Comparison of ENCODE assay signal across 8 mouse cellular contexts in genomic region chr11:55468611-55469047, GRCm38 (mm10). TPM values are rescaled to one million over a fixed set of nuclear protein-coding genes. Genes with fewer than 3 reads are reported as not detected.
DNase-seq lines count a peak whose midpoint lies in the region; ATAC-seq and TF ChIP-seq lines count a peak whose summit lies in the region.

No protein-coding gene starts in this region.

- no peak for DNase-seq in left cerebral cortex, adult 2 months (ENCODE audit: extremely low spot score in 1 of 2, low spot score in 2 of 2)
- DNase-seq in left cerebral cortex, adult 8-10 months (ENCODE audit: low spot score in 2 of 2) = no peak
- DNase-seq in forebrain, embryonic 14.5 days (ENCODE audit: low spot score) = no peak
- DNase-seq in cerebellum, adult 8-10 months = no peak
- DNase-seq in kidney, postnatal 10 days = no peak

- TF ChIP-seq CTCF in left cerebral cortex, adult 2 months (IDR thresholded peaks at IDR 0.05) = no peak
- no peak for TF ChIP-seq CTCF in bone marrow macrophage, adult 2 months (IDR thresholded peaks at IDR 0.05; ENCODE audit: low read depth, low read length)
- TF ChIP-seq CTCF in small intestine, adult 2 months (IDR thresholded peaks at IDR 0.05; ENCODE audit: extremely low read depth, insufficient read length, insufficient replicate concordance, low read depth, low read length) = no peak

- TF ChIP-seq POLR2A in bone marrow macrophage, adult 2 months (IDR thresholded peaks at IDR 0.05; ENCODE audit: borderline replicate concordance, low read depth, low read length) = no peak
- no peak for TF ChIP-seq POLR2A in small intestine, adult 2 months (IDR thresholded peaks at IDR 0.05; ENCODE audit: low read depth, low read length)

- peak overlapping the region; percentile 62 for H3K9ac ChIP-seq in forebrain, embryonic 14.5 days (ENCODE audit: low read length)
- peak overlapping the region; percentile 83 for H3K9ac ChIP-seq in liver, embryonic 12.5 days

- H3K27me3 ChIP-seq in forebrain, embryonic 14.5 days (replicated peaks; ENCODE audit: control insufficient read depth, insufficient read depth, low read length) = no peaks in the 10 kb centered on the region
- H3K27me3 ChIP-seq in liver, embryonic 12.5 days (replicated peaks) = no peaks in the 10 kb centered on the region
- no peaks in the 10 kb centered on the region for H3K27me3 ChIP-seq in small intestine, adult 2 months (ENCODE audit: control insufficient read depth, insufficient read depth, low read length)

- H3K4me2 ChIP-seq in forebrain, embryonic 14.5 days (ENCODE audit: low read length) = peak overlapping the region; percentile 65
- H3K4me2 ChIP-seq in liver, embryonic 12.5 days = peak overlapping the region; percentile 77

- H3K4me1 ChIP-seq in bone marrow macrophage, adult 2 months (ENCODE audit: control insufficient read depth, insufficient read depth, low read length) = peaks cover 17% of the 10 kb centered on the region
- peaks cover 18% of the 10 kb centered on the region for H3K4me1 ChIP-seq in forebrain, embryonic 14.5 days (ENCODE audit: control insufficient read depth, insufficient read depth, low read length)
- peaks cover 47% of the 10 kb centered on the region for H3K4me1 ChIP-seq in liver, embryonic 12.5 days
- H3K4me1 ChIP-seq in small intestine, adult 2 months (ENCODE audit: control insufficient read depth, insufficient read depth, insufficient read length, low read length) = peaks cover 17% of the 10 kb centered on the region; the same call in 1 of the 2 replicates

- H3K9me3 ChIP-seq in forebrain, embryonic 14.5 days (replicated peaks; ENCODE audit: control insufficient read depth, low read length) = no peaks in the 10 kb centered on the region
- H3K9me3 ChIP-seq in liver, embryonic 12.5 days (replicated peaks) = no peaks in the 10 kb centered on the region

- WGBS in forebrain, embryonic 14.5 days = 1% methylated on average over 17 of the region's 17 CpGs
- WGBS in liver, embryonic 12.5 days (ENCODE audit: insufficient replicate concordance) = 1% methylated on average over 17 of the region's 17 CpGs
- 2% methylated on average over 17 of the region's 17 CpGs for WGBS in small intestine, adult 2 months

- peak overlapping the region; percentile 95 for H3K27ac ChIP-seq in left cerebral cortex, adult 2 months
- H3K27ac ChIP-seq in bone marrow macrophage, adult 2 months (ENCODE audit: insufficient read depth, low read depth, low read length) = peak overlapping the region; percentile 97
- peak overlapping the region; percentile 83 for H3K27ac ChIP-seq in forebrain, embryonic 14.5 days (ENCODE audit: low read depth, low read length)
- peak overlapping the region; percentile 96 for H3K27ac ChIP-seq in liver, embryonic 12.5 days
- H3K27ac ChIP-seq in small intestine, adult 2 months (ENCODE audit: insufficient read depth, low read depth, low read length) = peak overlapping the region; percentile 95

- peak overlapping the region; percentile 67 for H3K4me3 ChIP-seq in left cerebral cortex, adult 2 months
- H3K4me3 ChIP-seq in bone marrow macrophage, adult 2 months (ENCODE audit: insufficient read depth, low read length) = peak overlapping the region; percentile 74
- peak overlapping the region; percentile 35 for H3K4me3 ChIP-seq in forebrain, embryonic 14.5 days (ENCODE audit: low read depth, low read length)
- H3K4me3 ChIP-seq in liver, embryonic 12.5 days = peak overlapping the region; percentile 77
- peak overlapping the region; percentile 74 for H3K4me3 ChIP-seq in small intestine, adult 2 months (ENCODE audit: low read depth, low read length)

- peak; percentile 3; the same call in 1 of the 2 replicates for ATAC-seq in forebrain, embryonic 14.5 days
- peak; percentile 23; the same call in 1 of the 2 replicates for ATAC-seq in liver, embryonic 12.5 days

- intact Hi-C loops in left cerebral cortex, adult 2 months (cut with DNase I) = no loop called here

- peaks cover 11% of the 10 kb centered on the region for H3K36me3 ChIP-seq in forebrain, embryonic 14.5 days (ENCODE audit: control insufficient read depth, insufficient read depth, low read length)
- H3K36me3 ChIP-seq in liver, embryonic 12.5 days = peaks cover 26% of the 10 kb centered on the region
- H3K36me3 ChIP-seq in small intestine, adult 2 months (ENCODE audit: control insufficient read depth, insufficient read depth, low read length) = no peaks in the 10 kb centered on the region

RNA-seq across cellular contexts. Expression of gene G3bp1, which starts 0.9 kb away (rescaled TPM):
- 10 to 100 TPM; 34.8 to 35.0 TPM for total RNA-seq in left cerebral cortex, adult 2 months (2021)
- total RNA-seq in left cerebral cortex, adult 8-10 months (2022) = 10 to 100 TPM; 31.9 to 33.7 (median 32.1) TPM
- polyA plus RNA-seq in bone marrow macrophage, adult 2 months (2012; ENCODE audit: insufficient read depth, insufficient read length, missing spikeins) = 29.4 and 32.0 TPM in 2 replicates
- polyA plus RNA-seq in forebrain, embryonic 14.5 days (2014; fragmentation: Nextera tagmentation; extraction: Ambion mirVana) = 141 and 146 TPM in 2 replicates
- 136 TPM in 2 replicates for polyA plus RNA-seq in liver, embryonic 12.5 days (2016; fragmentation: Nextera tagmentation; extraction: Ambion mirVana)
- polyA plus RNA-seq in small intestine, adult 2 months (2012; rRNA removed) = 5.9 and 10.4 TPM in 2 replicates

RNA-seq across cellular contexts. Expression of gene Atox1, which starts 7.6 kb away (rescaled TPM):
- 10 to 100 TPM; 87.0 to 97.9 TPM for total RNA-seq in left cerebral cortex, adult 2 months (2021)
- 100 to 1,000 TPM in 3 of 4 experiments, 10 to 100 TPM in 1; 98.2 to 107 (median 104) TPM for total RNA-seq in left cerebral cortex, adult 8-10 months (2022)
- polyA plus RNA-seq in bone marrow macrophage, adult 2 months (2012; ENCODE audit: insufficient read depth, insufficient read length, missing spikeins) = 363 and 383 TPM in 2 replicates
- polyA plus RNA-seq in forebrain, embryonic 14.5 days (2014; fragmentation: Nextera tagmentation; extraction: Ambion mirVana) = 238 and 292 TPM in 2 replicates
- 203 and 210 TPM in 2 replicates for polyA plus RNA-seq in liver, embryonic 12.5 days (2016; fragmentation: Nextera tagmentation; extraction: Ambion mirVana)
- 318 and 485 TPM in 2 replicates for polyA plus RNA-seq in small intestine, adult 2 months (2012; rRNA removed)

RNA-seq across cellular contexts. Expression of gene Sparc, which starts 45.6 kb away (rescaled TPM):
- 100 to 1,000 TPM; 177 to 202 TPM for total RNA-seq in left cerebral cortex, adult 2 months (2021)
- total RNA-seq in left cerebral cortex, adult 8-10 months (2022) = 100 to 1,000 TPM; 217 to 328 (median 260) TPM
- 18.5 and 22.0 TPM in 2 replicates for polyA plus RNA-seq in bone marrow macrophage, adult 2 months (2012; ENCODE audit: insufficient read depth, insufficient read length, missing spikeins)
- polyA plus RNA-seq in forebrain, embryonic 14.5 days (2014; fragmentation: Nextera tagmentation; extraction: Ambion mirVana) = 300 and 365 TPM in 2 replicates
- 167 and 173 TPM in 2 replicates for polyA plus RNA-seq in liver, embryonic 12.5 days (2016; fragmentation: Nextera tagmentation; extraction: Ambion mirVana)
- 278 and 350 TPM in 2 replicates for polyA plus RNA-seq in small intestine, adult 2 months (2012; rRNA removed)
